Mouse (Mus musculus) cerebellum, adult 9-10 months (tissue): ENCODE data around the gene Cox14.
"Not testable (repeated sequence)": the region's sequence is repeated elsewhere in the genome, so short reads cannot be mapped to it uniquely, and the experiment has no call there.

Source experiments
- DNase-seq: peaks from one replicate; pipeline ENCODE4 v3.0.0; 2022

Cox14 gene

DNA sequence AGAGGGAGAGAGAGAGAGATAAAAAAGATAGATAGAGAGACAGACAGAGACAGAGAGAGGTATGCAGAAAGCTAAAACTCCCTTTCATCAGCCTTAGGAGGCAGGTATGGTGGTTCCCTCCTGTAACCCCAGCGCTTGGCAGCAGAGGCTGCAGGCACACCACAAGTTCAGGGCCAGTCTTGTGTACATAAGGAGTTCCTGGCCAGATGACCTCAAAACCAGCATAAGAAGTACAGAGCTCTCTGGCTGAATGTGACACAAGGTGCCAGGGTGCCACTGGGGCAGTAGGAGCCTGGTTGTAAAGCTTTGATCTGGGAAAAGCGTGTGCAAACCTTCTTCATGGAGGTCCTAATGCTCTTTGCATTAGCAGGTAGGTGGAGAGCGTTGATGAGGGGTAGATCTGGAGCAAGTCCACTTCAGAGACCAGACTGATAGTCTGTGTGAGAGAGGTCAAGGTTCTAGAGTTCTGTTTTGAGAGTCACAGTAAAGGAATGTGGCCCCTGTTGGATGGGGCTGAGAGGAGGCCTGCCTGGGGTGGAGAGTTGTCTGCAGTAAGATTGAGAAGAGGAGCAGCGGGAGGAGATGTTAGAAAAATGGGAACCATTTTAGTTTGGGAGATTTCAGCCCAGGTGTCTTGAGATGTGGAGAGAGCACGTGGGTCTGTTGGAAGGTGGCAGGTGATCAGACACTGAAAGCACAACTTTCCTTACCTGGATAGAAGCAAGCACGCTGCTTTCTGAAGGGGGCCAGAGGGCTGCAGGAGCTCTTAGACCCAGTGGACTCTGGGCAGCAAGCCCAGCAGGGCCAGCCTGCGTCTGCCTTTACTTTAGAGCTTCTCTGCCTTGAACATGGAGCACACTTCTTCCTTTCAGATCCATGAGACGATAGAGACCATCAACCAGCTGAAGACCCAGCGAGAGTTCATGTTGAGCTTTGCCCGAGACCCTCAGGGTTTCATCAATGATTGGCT lies 14.9 kb upstream of the Cox14 start:
- peak; percentile 22 for DNase-seq

GRCm38 (mm10) chr15:99711491-99711890 lies 13.9 kb upstream of the Cox14 start:
- no peak for DNase-seq

DNA sequence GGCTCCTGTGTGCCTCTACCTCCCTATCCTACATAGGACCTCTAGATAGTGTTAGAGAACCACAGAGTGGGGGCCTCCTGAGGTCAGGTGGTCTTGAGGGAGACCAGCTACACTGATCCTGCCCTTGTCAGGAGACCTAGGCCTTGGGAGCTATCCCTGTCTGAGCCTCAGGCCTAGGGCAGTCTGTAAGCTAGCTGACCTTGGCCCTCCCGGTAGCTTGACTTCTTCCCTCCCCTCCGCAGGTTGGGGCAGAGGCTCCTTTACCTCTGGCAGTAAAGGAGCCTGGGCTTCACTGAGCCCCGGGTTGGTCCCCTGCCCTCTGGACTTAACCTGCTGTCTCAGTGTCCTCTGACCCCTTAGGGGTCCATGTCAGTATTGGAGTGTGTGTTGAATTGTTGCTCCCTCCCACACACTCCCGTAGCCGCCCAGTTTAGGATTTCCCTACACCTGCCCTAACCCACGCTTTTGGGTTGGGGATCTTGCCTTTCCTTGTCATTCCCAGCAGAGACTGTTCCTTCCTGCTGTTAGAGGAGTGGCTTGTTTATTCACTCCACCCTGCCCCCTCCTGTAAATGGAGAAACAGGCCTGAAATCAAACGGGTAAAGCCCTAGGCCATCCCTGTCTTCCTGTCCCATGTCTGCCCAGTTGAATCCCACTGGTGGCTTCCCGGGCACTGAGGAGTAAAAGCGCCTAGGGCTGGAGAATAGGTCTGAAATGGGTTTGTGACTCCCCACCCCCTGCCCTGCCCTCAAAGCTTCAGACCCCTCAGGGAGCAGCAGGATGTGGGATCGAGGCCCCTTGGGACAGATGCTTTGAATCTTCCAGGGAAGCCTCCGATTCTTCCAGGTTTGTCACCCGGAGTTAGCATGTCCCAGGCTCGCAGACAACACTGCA lies 12.5 kb upstream of the Cox14 start:
- DNase-seq: peak; percentile 44

DNA sequence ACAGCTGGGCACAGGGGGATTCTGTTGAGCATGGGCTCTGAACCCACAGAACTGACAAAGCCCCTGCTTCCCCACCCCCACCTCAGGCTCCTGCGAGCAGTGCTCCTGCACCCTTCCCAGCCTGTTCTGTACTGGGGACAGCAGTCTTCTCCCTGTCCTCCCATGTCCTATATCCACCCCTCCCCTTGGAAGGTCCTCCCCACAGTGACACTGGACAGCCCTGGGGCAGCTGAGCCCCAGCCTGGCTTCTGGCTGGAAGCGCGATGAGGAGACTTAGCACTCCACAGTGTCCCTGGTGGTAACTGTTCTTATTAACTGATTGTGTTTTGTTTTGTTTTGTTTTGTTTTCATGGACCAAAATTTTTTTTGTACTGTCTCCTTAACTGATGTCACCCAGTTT lies 11.8 kb upstream of the Cox14 start:
- no peak for DNase-seq

DNA sequence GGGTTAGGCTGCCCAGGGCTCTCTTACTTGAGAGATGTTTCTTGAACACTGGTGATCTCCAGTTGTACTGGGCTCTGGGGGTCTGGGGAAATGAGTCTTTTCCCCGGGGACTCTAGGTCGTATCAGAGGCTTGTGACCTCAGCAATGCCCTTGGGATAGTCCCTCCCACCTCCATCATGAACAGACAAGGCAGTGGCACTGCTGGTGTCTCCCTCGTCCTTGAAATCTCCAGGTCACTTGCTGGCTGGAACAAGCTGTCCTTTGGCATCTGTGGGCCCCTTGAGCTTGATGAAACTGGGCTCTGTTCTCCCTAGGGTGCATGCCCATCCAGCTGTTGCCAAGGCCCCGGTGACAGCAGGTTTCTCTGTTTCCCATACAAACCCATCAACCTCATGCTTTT lies 11.2 kb upstream of the Cox14 start:
- peak; percentile 62 for DNase-seq

GRCm38 (mm10) chr15:99714858-99715257 lies 10.6 kb upstream of the Cox14 start:
- DNase-seq: peak; percentile 93

DNA sequence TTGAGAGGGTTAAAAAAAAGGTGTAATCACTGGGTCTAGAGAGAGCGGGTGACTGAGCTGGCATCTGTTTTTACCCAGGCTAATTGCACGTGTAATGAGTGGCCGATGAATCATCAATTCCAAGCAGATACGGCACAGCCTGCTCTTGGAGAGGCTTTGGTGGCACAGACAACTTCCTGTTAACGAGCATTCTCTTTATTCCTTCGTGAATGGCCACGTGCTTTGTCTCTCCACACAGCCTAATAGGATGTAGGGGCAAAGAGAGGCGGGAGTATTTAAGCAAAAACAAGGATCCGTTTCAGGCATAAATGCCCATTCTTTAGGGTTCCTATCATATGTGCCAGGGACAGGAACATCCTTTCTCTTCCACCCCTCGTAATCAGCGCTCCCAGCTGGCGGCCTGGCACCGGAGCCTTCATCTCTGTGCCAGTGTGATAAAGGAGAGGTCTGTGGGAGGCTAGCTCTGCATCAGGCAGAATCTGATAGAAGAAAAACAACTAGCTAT lies 10.0 kb upstream of the Cox14 start:
- peak; percentile 75 for DNase-seq

GRCm38 (mm10) chr15:99715982-99716746 lies 9.3 kb upstream of the Cox14 start:
- DNase-seq: peak; percentile 61

- peak; percentile 65 for DNase-seq
Measured at GRCm38 (mm10) chr15:99716814-99717213, 8.6 kb upstream of the Cox14 start.

GRCm38 (mm10) chr15:99717386-99718334 lies 7.8 kb upstream of the Cox14 start, which contains the start of gene Gpd1:
Gene Gpd1, plus strand, starts transcription at chr15:99717515.
- DNase-seq: peak; percentile 90

DNA sequence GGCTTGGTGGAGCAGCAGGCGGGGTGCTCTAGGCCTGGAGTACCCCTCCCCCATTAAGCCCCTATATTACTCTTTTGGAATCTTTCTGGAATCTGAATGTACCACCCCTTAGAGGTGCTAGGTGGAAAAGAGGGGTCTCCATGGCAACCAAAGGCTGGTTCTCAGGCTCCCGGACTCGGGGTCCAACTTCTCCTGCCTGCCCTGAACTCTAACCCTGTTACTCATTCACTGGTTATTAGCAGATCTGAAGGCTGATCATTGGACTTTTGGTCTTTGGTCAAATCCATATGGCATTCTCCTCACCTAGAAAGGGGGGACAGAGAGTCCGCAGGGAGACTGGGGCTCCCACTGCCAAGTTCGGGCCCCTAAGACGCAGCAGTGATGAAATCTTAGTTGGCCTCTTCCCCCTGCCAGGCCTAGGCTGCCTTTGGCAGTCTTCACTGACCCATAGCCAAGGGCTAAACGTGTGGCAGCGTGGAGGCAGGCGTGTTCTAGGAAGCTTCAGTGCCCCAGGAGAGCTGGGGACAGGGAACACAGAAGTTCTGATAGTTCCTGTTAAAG lies 6.9 kb upstream of the Cox14 start:
- DNase-seq: peak; percentile 76

DNA sequence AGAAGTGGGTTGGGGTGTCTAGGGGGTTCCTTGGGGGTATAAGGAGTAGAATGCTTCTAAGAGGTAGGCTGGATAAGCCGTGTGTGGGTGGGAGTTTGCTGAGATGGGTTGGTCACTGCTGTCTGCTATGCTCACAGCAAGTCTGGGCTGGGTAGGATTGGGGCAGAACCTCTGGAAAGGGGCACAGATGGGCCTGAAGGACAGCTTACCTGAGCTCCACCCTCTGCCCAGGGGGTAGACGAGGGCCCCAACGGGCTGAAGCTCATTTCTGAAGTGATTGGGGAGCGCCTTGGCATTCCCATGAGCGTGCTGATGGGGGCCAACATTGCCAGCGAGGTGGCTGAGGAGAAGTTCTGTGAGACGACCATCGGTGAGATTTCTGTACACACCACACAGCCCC lies 5.6 kb upstream of the Cox14 start:
- no peak for DNase-seq

DNA sequence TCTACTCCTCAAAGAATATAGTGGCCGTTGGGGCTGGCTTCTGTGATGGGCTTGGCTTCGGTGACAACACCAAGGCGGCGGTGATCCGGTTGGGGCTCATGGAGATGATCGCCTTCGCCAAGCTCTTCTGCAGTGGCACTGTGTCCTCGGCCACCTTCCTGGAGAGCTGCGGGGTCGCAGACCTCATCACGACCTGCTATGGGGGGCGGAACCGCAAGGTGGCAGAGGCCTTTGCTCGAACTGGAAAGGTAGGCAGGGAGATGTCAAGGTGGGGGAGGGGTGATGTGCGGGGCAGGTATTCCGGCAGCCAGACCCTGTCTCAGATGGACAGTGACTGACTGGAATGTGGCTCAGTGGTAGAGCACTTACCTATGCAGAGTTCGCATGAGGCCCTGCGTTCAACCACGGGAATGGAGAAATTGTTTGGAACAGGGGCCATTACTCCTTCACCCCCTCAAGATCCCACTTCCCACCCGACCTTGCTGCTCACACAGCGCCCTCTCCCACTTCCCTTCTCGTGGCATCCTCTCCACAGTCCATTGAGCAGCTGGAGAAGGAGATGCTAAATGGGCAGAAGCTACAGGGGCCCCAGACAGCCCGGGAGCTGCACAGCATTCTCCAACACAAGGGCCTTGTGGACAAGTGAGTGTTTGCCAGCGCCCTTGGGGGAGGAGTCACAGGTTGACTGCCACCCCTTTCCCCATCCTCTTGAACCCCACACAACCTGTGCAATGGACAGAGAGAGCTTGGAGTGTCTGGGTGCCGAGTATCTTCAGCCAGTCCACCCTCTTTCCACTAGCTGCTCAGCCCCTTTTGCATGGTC lies 3.3 kb upstream of the Cox14 start:
- DNase-seq: peak; percentile 54

- DNase-seq: no peak
Measured at GRCm38 (mm10) chr15:99723120-99723514, 2.3 kb upstream of the Cox14 start.

DNA sequence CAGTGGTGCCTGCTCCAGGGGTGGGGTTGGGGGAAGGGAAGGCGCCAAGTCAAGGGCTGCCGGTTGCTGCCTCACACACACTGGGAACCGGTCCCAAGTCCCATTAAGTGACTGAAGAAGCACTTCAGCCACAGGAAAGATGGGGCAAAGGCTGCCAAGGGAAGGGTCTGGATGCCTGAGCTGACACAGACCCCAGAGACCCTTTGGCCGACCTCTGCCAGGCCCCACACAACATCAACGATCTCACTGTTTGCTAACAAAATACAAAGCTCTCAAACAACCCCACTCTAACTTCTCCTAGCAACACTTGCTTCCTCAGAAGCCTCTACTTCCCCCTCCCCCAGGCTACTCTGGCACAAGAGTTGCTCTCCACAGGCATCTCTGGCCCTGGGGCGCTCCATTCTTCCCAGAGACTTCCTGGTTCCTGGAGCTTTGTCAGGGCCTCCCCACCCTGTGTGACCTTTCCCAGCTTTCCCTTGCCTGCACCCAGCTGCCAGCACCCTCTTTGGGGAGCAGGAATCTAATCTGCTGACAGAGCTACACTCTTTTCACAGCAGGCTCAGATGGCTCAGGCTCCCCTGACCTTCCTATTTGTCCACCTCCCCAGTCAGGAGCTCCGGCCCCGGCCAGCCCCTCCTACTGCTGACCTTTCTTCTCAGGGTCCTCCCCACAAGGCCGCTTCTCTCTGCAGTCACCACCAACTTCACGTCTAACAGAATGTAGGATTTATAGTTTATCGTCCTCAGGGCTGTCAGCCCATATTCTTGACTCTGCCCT lies 1.7 kb upstream of the Cox14 start:
- peak; percentile 78 for DNase-seq

DNA sequence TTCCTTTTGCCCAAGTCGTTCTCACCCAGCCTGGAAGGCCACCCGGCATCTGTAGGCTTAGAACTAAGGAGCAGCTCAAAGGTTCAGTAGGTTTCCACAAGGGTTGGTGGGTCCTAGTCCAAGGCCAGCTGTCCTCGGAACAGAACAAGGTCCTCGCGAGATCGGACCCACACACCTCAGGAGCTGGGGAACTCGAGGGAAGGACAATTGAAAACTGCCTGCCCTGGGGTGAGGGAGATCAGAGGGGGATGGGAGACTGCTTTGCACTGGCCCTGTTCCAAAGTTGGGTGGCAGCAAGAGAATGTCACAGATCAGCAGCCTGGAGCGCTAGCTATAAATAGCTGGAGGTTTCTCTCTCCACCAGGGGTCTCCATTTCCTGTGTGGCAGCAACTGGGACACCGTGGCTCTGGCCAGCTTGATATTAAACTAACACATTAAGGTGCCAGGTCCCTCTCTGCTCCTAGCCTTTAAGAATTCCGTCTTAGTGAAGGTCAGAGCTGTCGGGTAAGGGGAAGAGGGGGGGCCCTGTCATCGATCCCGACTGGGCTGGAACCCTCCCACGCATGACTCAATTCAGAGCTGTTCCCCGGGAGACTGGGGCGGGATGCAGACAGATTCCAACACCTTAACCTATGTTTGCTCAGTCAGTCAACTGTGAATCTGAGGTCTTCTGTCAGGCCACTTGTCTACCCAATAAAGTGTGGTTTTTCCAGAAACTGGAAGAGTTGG lies 961 bp upstream of the Cox14 start:
- DNase-seq: peak; percentile 87

DNA sequence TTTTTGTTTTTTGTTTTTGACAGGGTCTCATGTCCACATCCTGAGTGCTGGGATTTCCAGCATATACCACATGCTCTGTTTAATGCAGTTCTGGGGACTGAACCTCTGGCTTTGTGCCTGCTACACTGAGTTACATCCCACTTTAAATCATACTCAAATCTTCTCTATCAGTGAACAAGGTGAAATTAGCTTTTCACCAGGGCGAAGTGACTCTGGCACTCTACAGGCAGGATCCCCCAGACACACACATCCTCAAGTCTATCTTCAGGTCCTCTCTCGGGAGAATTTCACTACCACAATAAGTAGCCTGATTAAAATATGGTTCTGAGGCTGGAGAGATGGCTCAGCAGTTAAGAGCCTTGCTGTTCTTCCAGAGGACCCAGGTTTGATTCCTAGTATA lies 1.1 kb downstream of the Cox14 start:
- DNase-seq: peak; percentile 59

- not testable (repeated sequence) for DNase-seq
Measured at GRCm38 (mm10) chr15:99727039-99727438, 1.6 kb downstream of the Cox14 start.

DNA sequence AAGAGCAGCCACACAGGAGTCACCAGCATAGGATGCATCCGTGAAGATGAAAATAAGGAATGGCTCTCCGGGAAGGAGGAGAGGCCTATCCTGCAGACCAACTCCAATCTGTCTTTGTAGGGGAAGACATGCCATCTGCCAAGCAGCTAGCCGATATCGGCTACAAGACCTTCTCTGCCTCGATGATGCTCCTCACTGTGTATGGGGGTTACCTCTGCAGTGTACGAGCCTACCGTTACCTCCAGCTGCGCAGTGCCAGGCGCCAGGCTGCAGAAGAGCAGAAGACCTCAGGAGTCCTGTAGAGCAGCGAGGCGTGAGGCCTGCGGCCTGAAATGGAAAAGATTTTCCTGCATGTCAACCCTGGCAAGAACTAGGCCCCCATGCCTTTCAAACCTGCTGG lies 2.1 kb downstream of the Cox14 start:
- DNase-seq: peak; percentile 38
